Mouse (Mus musculus): ENCODE measurements around the gene Gm853. TPM values are rescaled to one million over a fixed set of nuclear protein-coding genes. Genes with fewer than 3 reads are reported as not detected.

Gene Gm853
- total RNA-seq, 4 experiments from 2014 or later = not detected

- DNase-seq (ENCODE audit: low spot score in 2 of 2) = no peak
Observed at GRCm38 (mm10) chr4:130174335-130175031, 47.7 kb downstream of the Gm853 start.

GRCm38 (mm10) chr4:130173911-130174311 is 48.3 kb downstream of the Gm853 start:
- DNase-seq (ENCODE audit: low spot score in 2 of 2) = no peak

GRCm38 (mm10) chr4:130173060-130173822 is 49.0 kb downstream of the Gm853 start:
- DNase-seq (ENCODE audit: low spot score in 2 of 2) = no peak

GRCm38 (mm10) chr4:130171951-130172765 is 50.0 kb downstream of the Gm853 start:
- no peak for DNase-seq (ENCODE audit: low spot score in 2 of 2)

- no peak for DNase-seq (ENCODE audit: low spot score in 2 of 2)
Observed at GRCm38 (mm10) chr4:130170362-130170761, 51.8 kb downstream of the Gm853 start.

- DNase-seq (ENCODE audit: low spot score in 2 of 2) = no peak
Observed at GRCm38 (mm10) chr4:130169411-130169971, 52.7 kb downstream of the Gm853 start.

- DNase-seq (ENCODE audit: low spot score in 2 of 2) = no peak
Observed at GRCm38 (mm10) chr4:130168280-130169183, 53.7 kb downstream of the Gm853 start.

GRCm38 (mm10) chr4:130167814-130168213 is 54.4 kb downstream of the Gm853 start:
- no peak for DNase-seq (ENCODE audit: low spot score in 2 of 2)

GRCm38 (mm10) chr4:130167321-130167720 is 54.9 kb downstream of the Gm853 start:
- no peak for DNase-seq (ENCODE audit: low spot score in 2 of 2)

- no peak for DNase-seq (ENCODE audit: low spot score in 2 of 2)
Observed at GRCm38 (mm10) chr4:130166592-130166991, 55.6 kb downstream of the Gm853 start.

GRCm38 (mm10) chr4:130166061-130166460 is 56.1 kb downstream of the Gm853 start:
- DNase-seq (ENCODE audit: low spot score in 2 of 2) = no peak

GRCm38 (mm10) chr4:130164121-130164520 is 58.1 kb downstream of the Gm853 start:
- DNase-seq (ENCODE audit: low spot score in 2 of 2) = no peak

- DNase-seq (ENCODE audit: low spot score in 2 of 2) = no peak
Observed at GRCm38 (mm10) chr4:130163391-130163861, 58.8 kb downstream of the Gm853 start.

- no peak for DNase-seq (ENCODE audit: low spot score in 2 of 2)
Observed at GRCm38 (mm10) chr4:130161349-130161748, 60.9 kb downstream of the Gm853 start.

Other genes with a start within 250 kb of the Gm853 start
- gene Adgrb2, start 237.5 kb downstream of the Gm853 start, total RNA-seq (2022) = 100 to 1,000 TPM; 349 to 362 (median 356) TPM
- 10 to 100 TPM; 14.6 to 26.0 (median 18.3) TPM for gene Col16a1, start 174.6 kb downstream of the Gm853 start, total RNA-seq (2022)
- gene Pef1, start 119.8 kb downstream of the Gm853 start, total RNA-seq (2022) = 10 to 100 TPM; 72.9 to 80.6 (median 76.1) TPM
- gene Hcrtr1, start 83.0 kb downstream of the Gm853 start, total RNA-seq (2022) = 1 to 10 TPM; 1.4 to 2.0 (median 1.9) TPM
- gene Tinagl1, start 47.3 kb downstream of the Gm853 start, total RNA-seq (2022) = 10 to 100 TPM in 1 of 4 experiments, 1 to 10 TPM in 3; 7.7 to 10.5 (median 9.0) TPM
- 1 to 10 TPM; 5.0 to 7.8 (median 6.5) TPM for gene Serinc2, start 56.8 kb upstream of the Gm853 start, total RNA-seq (2022)
- gene Fabp3, start 86.2 kb upstream of the Gm853 start, total RNA-seq (2022) = 100 to 1,000 TPM; 131 to 144 (median 138) TPM
- gene Gm10570, start 86.3 kb upstream of the Gm853 start, total RNA-seq (2022) = 1 to 10 TPM in 3 of 4 experiments, not detected in 1; 1.7 to 2.5 (median 2.2) TPM
- 10 to 100 TPM; 57.2 to 61.5 (median 60.9) TPM for gene Zcchc17, start 137.5 kb upstream of the Gm853 start, total RNA-seq (2022)
- 10 to 100 TPM; 23.6 to 28.2 (median 27.6) TPM for gene Snrnp40, start 137.7 kb upstream of the Gm853 start, total RNA-seq (2022)